Mouse (Mus musculus): ENCODE measurements around the gene Ptprk. TPM values are rescaled to one million over a fixed set of nuclear protein-coding genes. Genes with fewer than 3 reads are reported as not detected.

Ptprk gene
- total RNA-seq (2021) = 1 to 10 TPM; 5.1 to 5.2 TPM
- long read RNA-seq, experiment 1, partial matches to known transcripts = 0 of 4 reads
- long read RNA-seq, experiment 1, other reads (novel, unspliced or antisense) = 3 of 4 reads
- long read RNA-seq, experiment 2, partial matches to known transcripts = 0 of 1 reads
- long read RNA-seq, experiment 2, other reads (novel, unspliced or antisense) = 1 of 1 reads

- DNase-seq = peak; percentile 92
Observed at GRCm38 (mm10) chr10:28074653-28075451, at the start of gene Ptprk. Gene Ptprk (plus strand): TSS chr10:28074820.

GRCm38 (mm10) chr10:28027791-28028190, 46.8 kb upstream of the Ptprk start:
- DNase-seq = no peak

GRCm38 (mm10) chr10:28036456-28036855, 38.2 kb upstream of the Ptprk start:
- DNase-seq = no peak

GRCm38 (mm10) chr10:28054764-28055163, 19.9 kb upstream of the Ptprk start:
- DNase-seq = no peak

- DNase-seq = no peak
Observed at GRCm38 (mm10) chr10:28059222-28059621, 15.4 kb upstream of the Ptprk start.

GRCm38 (mm10) chr10:28067997-28068396, 6.6 kb upstream of the Ptprk start:
- DNase-seq = no peak

GRCm38 (mm10) chr10:28073991-28074652, 498 bp upstream of the Ptprk start:
- DNase-seq = no peak

GRCm38 (mm10) chr10:28075491-28076035, 943 bp downstream of the Ptprk start:
- DNase-seq = no peak

- DNase-seq = peak; percentile 9
Observed at GRCm38 (mm10) chr10:28076036-28076855, 1.6 kb downstream of the Ptprk start.

- no peak for DNase-seq
Observed at GRCm38 (mm10) chr10:28078270-28078669, 3.6 kb downstream of the Ptprk start.

- no peak for DNase-seq
Observed at GRCm38 (mm10) chr10:28081221-28081620, 6.6 kb downstream of the Ptprk start.

- no peak for DNase-seq
Observed at GRCm38 (mm10) chr10:28083183-28083582, 8.6 kb downstream of the Ptprk start.

GRCm38 (mm10) chr10:28083625-28084024, 9.0 kb downstream of the Ptprk start:
- DNase-seq = no peak

- no peak for DNase-seq
Observed at GRCm38 (mm10) chr10:28087341-28087740, 12.7 kb downstream of the Ptprk start.

- no peak for DNase-seq
Observed at GRCm38 (mm10) chr10:28087749-28088148, 13.1 kb downstream of the Ptprk start.

- DNase-seq = no peak
Observed at GRCm38 (mm10) chr10:28096007-28096406, 21.4 kb downstream of the Ptprk start.

- DNase-seq = no peak
Observed at GRCm38 (mm10) chr10:28097637-28098036, 23.0 kb downstream of the Ptprk start.

GRCm38 (mm10) chr10:28098923-28099322, 24.3 kb downstream of the Ptprk start:
- no peak for DNase-seq

GRCm38 (mm10) chr10:28103406-28103906, 28.8 kb downstream of the Ptprk start:
- DNase-seq = no peak

- DNase-seq = no peak
Observed at GRCm38 (mm10) chr10:28103924-28104323, 29.3 kb downstream of the Ptprk start.

GRCm38 (mm10) chr10:28105247-28105646, 30.6 kb downstream of the Ptprk start:
- no peak for DNase-seq
